Mouse (Mus musculus) forebrain, embryonic 12.5 days (tissue): ENCODE results near the gene Ccdc51. TPM values are rescaled to one million over a fixed set of nuclear protein-coding genes. Genes with fewer than 3 reads are reported as not detected.

Experiments
- ATAC-seq: fragments of 200-750 bp; cut with Nextera tagmentation; 2 replicates; pipeline ENCODE4 v1.8.0; 2017; ENCODE audit warnings: moderate TSS enrichment; ENCODE audit not compliant: low FRiP score
- H3K27ac ChIP-seq: fragments of 300-500 bp; sonication (generic); 2 replicates; pipeline ENCODE4 v1.5.1; 2016; ENCODE audit warnings: mild to moderate bottlenecking
- H3K27me3 ChIP-seq: fragments of 300-500 bp; sonication (generic); 2 replicates; pipeline ENCODE4 v1.6.1; 2016; ENCODE audit warnings: mild to moderate bottlenecking
- H3K36me3 ChIP-seq: fragments of 300-500 bp; sonication (generic); replicated peaks from 2 replicates; pipeline ENCODE4 v1.6.1; 2016; ENCODE audit warnings: mild to moderate bottlenecking
- H3K4me1 ChIP-seq: fragments of 300-500 bp; sonication (generic); 2 replicates; pipeline ENCODE4 v1.6.1; 2016
- H3K4me2 ChIP-seq: fragments of 300-500 bp; sonication (generic); 2 replicates; pipeline ENCODE4 v1.6.1; 2016; ENCODE audit warnings: mild to moderate bottlenecking, moderate library complexity
- H3K4me3 ChIP-seq: fragments of 300-500 bp; sonication (generic); replicated peaks from 2 replicates; pipeline ENCODE4 v1.5.1; 2016; ENCODE audit warnings: mild to moderate bottlenecking
- H3K9ac ChIP-seq: fragments of 300-500 bp; sonication (generic); 2 replicates; pipeline ENCODE4 v1.6.1; 2016; ENCODE audit warnings: mild to moderate bottlenecking
- H3K9me3 ChIP-seq: fragments of 300-500 bp; sonication (generic); 2 replicates; pipeline ENCODE4 v1.6.1; 2016
- WGBS: fragments of 180-500 bp; shearing (Covaris S2); methylation state at CpG from one replicate; pipeline ENCODE4 v1.1.7; 2016; 5-methylcytosine and 5-hydroxymethylcytosine counted together
- polyA plus RNA-seq: library from polyadenylated mRNA; unstranded; fragments of >200 nt; fragmentation: Nextera tagmentation; extraction: Ambion mirVana; gene quantifications from 2 replicates; pipeline ENCODE4 v1.2.1, GENCODE M21; 2016

Gene Ccdc51
- polyA plus RNA-seq, 1 experiment from 2014 or later = 13.9 TPM

- H3K36me3 ChIP-seq = peaks cover 72% of the 10 kb centered on the region
- ATAC-seq = peak; percentile 78
- H3K9ac ChIP-seq = peak within 1 kb of the TSS; percentile 50
- no peaks in the 10 kb centered on the region for H3K27me3 ChIP-seq
- WGBS = 30% methylated on average over 15 of the region's 15 CpGs
- no peaks in the 10 kb centered on the region for H3K9me3 ChIP-seq
- peaks cover 22% of the 10 kb centered on the region for H3K4me1 ChIP-seq
- peak within 1 kb of the TSS; percentile 26 for H3K4me3 ChIP-seq
- H3K4me2 ChIP-seq = peak within 1 kb of the TSS; percentile 43
- H3K27ac ChIP-seq = peak within 1 kb of the TSS; percentile 72
These were observed 23.0 kb upstream of the Ccdc51 start, which contains the start of gene Trex1 for GRCm38 (mm10) chr9:109059136-109059903. Gene Trex1, minus strand, starts transcription at chr9:109059734.

GRCm38 (mm10) chr9:109060184-109060897, 22.0 kb upstream of the Ccdc51 start:
- no peak for ATAC-seq
- peaks cover 82% of the 10 kb centered on the region for H3K36me3 ChIP-seq

GRCm38 (mm10) chr9:109060898-109061295, 21.4 kb upstream of the Ccdc51 start:
- H3K9me3 ChIP-seq = no peaks in the 10 kb centered on the region
- peaks cover 88% of the 10 kb centered on the region for H3K36me3 ChIP-seq
- WGBS = 88% methylated on average over 5 of the region's 5 CpGs
- no peak overlapping the region for H3K27ac ChIP-seq
- H3K27me3 ChIP-seq = no peaks in the 10 kb centered on the region
- H3K4me1 ChIP-seq = peaks cover 10% of the 10 kb centered on the region
- no peak overlapping the region for H3K9ac ChIP-seq
- no peak overlapping the region for H3K4me2 ChIP-seq
- H3K4me3 ChIP-seq = no peak overlapping the region
- no peak for ATAC-seq

More at GRCm38 (mm10) chr9:109060184-109060897, 22.0 kb upstream of the Ccdc51 start:
- H3K4me3 ChIP-seq = no peak overlapping the region
- peaks cover 12% of the 10 kb centered on the region for H3K4me1 ChIP-seq
- WGBS = 92% methylated on average over 16 of the region's 16 CpGs
- H3K4me2 ChIP-seq = no peak overlapping the region
- H3K9me3 ChIP-seq = no peaks in the 10 kb centered on the region
- 0 out of 2 replicates have a peak overlapping the region, but pooled peaks have one; percentile 72 for H3K27ac ChIP-seq
- no peak overlapping the region for H3K9ac ChIP-seq
- H3K27me3 ChIP-seq = no peaks in the 10 kb centered on the region

- H3K4me1 ChIP-seq = peaks cover 11% of the 10 kb centered on the region
- no peak overlapping the region for H3K27ac ChIP-seq
- no peaks in the 10 kb centered on the region for H3K9me3 ChIP-seq
- ATAC-seq = no peak
- H3K4me2 ChIP-seq = no peak overlapping the region
- no peaks in the 10 kb centered on the region for H3K27me3 ChIP-seq
- no peak overlapping the region for H3K9ac ChIP-seq
- peaks cover 86% of the 10 kb centered on the region for H3K36me3 ChIP-seq
- 94% methylated on average over 3 of the region's 3 CpGs for WGBS
- H3K4me3 ChIP-seq = no peak overlapping the region
These were observed 14.1 kb upstream of the Ccdc51 start for GRCm38 (mm10) chr9:109068095-109068735.

- WGBS = under 1% methylated on average over 57 of the region's 57 CpGs
- Histone ChIP-seq H3K27ac (peak within 1 kb of the TSS; percentile 71), H3K4me1 (peaks cover 23% of the 10 kb centered on the region)
These were observed 8.4 kb upstream of the Ccdc51 start, which contains the start of gene Atrip for GRCm38 (mm10) chr9:109073661-109074573. Gene Atrip, minus strand, starts transcription at chr9:109074124.

GRCm38 (mm10) chr9:109080516-109080915, 1.8 kb upstream of the Ccdc51 start:
- 93% methylated on average over 3 of the region's 3 CpGs for WGBS
- Histone ChIP-seq H3K4me1 (peaks cover 20% of the 10 kb centered on the region), H3K4me2 (peak overlapping the region; percentile 94; the same call in 1 of the 2 replicates), H3K4me3 (no peak overlapping the region), H3K9me3 (no peaks in the 10 kb centered on the region), H3K27ac (no peak overlapping the region), H3K27me3 (no peaks in the 10 kb centered on the region), H3K9ac (no peak overlapping the region), H3K36me3 (peaks cover 22% of the 10 kb centered on the region)
- ATAC-seq = no peak

More at GRCm38 (mm10) chr9:109073661-109074573, 8.4 kb upstream of the Ccdc51 start, which contains the start of gene Atrip:
- Histone ChIP-seq H3K4me2 (peak within 1 kb of the TSS; percentile 91), H3K4me3 (peak within 1 kb of the TSS; percentile 79), H3K9me3 (no peaks in the 10 kb centered on the region), H3K27me3 (no peaks in the 10 kb centered on the region), H3K9ac (peak within 1 kb of the TSS; percentile 90), H3K36me3 (peaks cover 37% of the 10 kb centered on the region)
- peak; percentile 99 for ATAC-seq

GRCm38 (mm10) chr9:109081749-109082123, 557 bp upstream of the Ccdc51 start:
- peak; percentile 25; the same call in 1 of the 2 replicates for ATAC-seq
- Histone ChIP-seq H3K4me3 (peak overlapping the region; percentile 68), H3K4me2 (peak overlapping the region; percentile 94), H3K27ac (peak overlapping the region; percentile 75), H3K27me3 (no peaks in the 10 kb centered on the region), H3K9ac (peak overlapping the region; percentile 83), H3K9me3 (no peaks in the 10 kb centered on the region), H3K4me1 (peaks cover 20% of the 10 kb centered on the region), H3K36me3 (peaks cover 22% of the 10 kb centered on the region)
- WGBS = 10% methylated on average over 11 of the region's 11 CpGs

- Histone ChIP-seq H3K4me2 (no peak overlapping the region), H3K36me3 (peaks cover 13% of the 10 kb centered on the region), H3K4me3 (no peak overlapping the region), H3K9ac (no peak overlapping the region), H3K27ac (no peak overlapping the region), H3K4me1 (peaks cover 30% of the 10 kb centered on the region), H3K9me3 (no peaks in the 10 kb centered on the region), H3K27me3 (no peaks in the 10 kb centered on the region)
- no peak for ATAC-seq
- 8% methylated on average over 2 of the region's 2 CpGs for WGBS
These were observed 2.6 kb downstream of the Ccdc51 start for GRCm38 (mm10) chr9:109084922-109085321.

- H3K36me3 ChIP-seq = peaks cover 28% of the 10 kb centered on the region
- no peak overlapping the region for H3K27ac ChIP-seq
- no peak overlapping the region for H3K9ac ChIP-seq
- peaks cover 26% of the 10 kb centered on the region for H3K4me1 ChIP-seq
- H3K9me3 ChIP-seq = no peaks in the 10 kb centered on the region
- no peak for ATAC-seq
- 11% methylated on average over 5 of the region's 5 CpGs for whole genome bisulfite sequencing
- peaks cover 5% of the 10 kb centered on the region; the same call in 1 of the 2 replicates for H3K27me3 ChIP-seq
- H3K4me3 ChIP-seq = no peak overlapping the region
- H3K4me2 ChIP-seq = no peak overlapping the region
These were observed 5.7 kb downstream of the Ccdc51 start for GRCm38 (mm10) chr9:109087987-109088386.

GRCm38 (mm10) chr9:109090446-109090845, 8.2 kb downstream of the Ccdc51 start:
- H3K27ac ChIP-seq = peak overlapping the region; percentile 46; the same call in 1 of the 2 replicates
- H3K4me3 ChIP-seq = no peak overlapping the region
- ATAC-seq = no peak
- 25% methylated on average over 15 of the region's 15 CpGs for whole genome bisulfite sequencing
- peaks cover 5% of the 10 kb centered on the region; the same call in 1 of the 2 replicates for H3K27me3 ChIP-seq
- H3K9me3 ChIP-seq = no peaks in the 10 kb centered on the region
- peaks cover 29% of the 10 kb centered on the region for H3K36me3 ChIP-seq
- H3K4me2 ChIP-seq = no peak overlapping the region
- peak overlapping the region; percentile 36; the same call in 1 of the 2 replicates for H3K9ac ChIP-seq
- H3K4me1 ChIP-seq = peaks cover 39% of the 10 kb centered on the region

GRCm38 (mm10) chr9:109091802-109092201, 9.5 kb downstream of the Ccdc51 start:
- H3K27me3 ChIP-seq = peaks cover 5% of the 10 kb centered on the region; the same call in 1 of the 2 replicates
- H3K36me3 ChIP-seq = peaks cover 29% of the 10 kb centered on the region
- ATAC-seq = no peak
- H3K9me3 ChIP-seq = no peaks in the 10 kb centered on the region
- no peak overlapping the region for H3K9ac ChIP-seq
- H3K4me3 ChIP-seq = no peak overlapping the region
- no peak overlapping the region for H3K27ac ChIP-seq
- H3K4me2 ChIP-seq = no peak overlapping the region
- H3K4me1 ChIP-seq = peaks cover 46% of the 10 kb centered on the region
- 96% methylated on average over 8 of the region's 8 CpGs for WGBS
